Mouse (Mus musculus): ENCODE measurements around the gene Rab6b. TPM values are rescaled to one million over a fixed set of nuclear protein-coding genes. Genes with fewer than 3 reads are reported as not detected.

The Rab6b gene
- polyA plus RNA-seq, 1 experiment from 2014 or later = 137 TPM

- ATAC-seq = no peak
- H3K27me3 ChIP-seq (replicated peaks; ENCODE audit: control insufficient read depth, insufficient read depth, low read length) = no peaks in the 10 kb centered on the region
- no peak overlapping the region for H3K4me3 ChIP-seq (ENCODE audit: low read length)
- no peak overlapping the region for H3K4me2 ChIP-seq (ENCODE audit: low read length)
- peaks cover 3% of the 10 kb centered on the region for H3K4me1 ChIP-seq (ENCODE audit: control insufficient read depth, insufficient read depth, low read depth, low read length)
- H3K27ac ChIP-seq (ENCODE audit: low read depth, low read length) = no peak overlapping the region
- no peaks in the 10 kb centered on the region for H3K36me3 ChIP-seq (ENCODE audit: control insufficient read depth, insufficient read depth, low read length)
- H3K9me3 ChIP-seq (ENCODE audit: control insufficient read depth, low read length) = no peaks in the 10 kb centered on the region
- H3K9ac ChIP-seq (ENCODE audit: low read depth, low read length) = no peak overlapping the region
- 61% methylated on average over 3 of the region's 3 CpGs for WGBS
These were observed 113.9 kb downstream of the Rab6b start for GRCm38 (mm10) chr9:103225464-103225863.

- H3K4me2 ChIP-seq (ENCODE audit: low read length) = no peak overlapping the region
- no peaks in the 10 kb centered on the region for H3K27me3 ChIP-seq (replicated peaks; ENCODE audit: control insufficient read depth, insufficient read depth, low read length)
- peaks cover 6% of the 10 kb centered on the region for H3K4me1 ChIP-seq (ENCODE audit: control insufficient read depth, insufficient read depth, low read depth, low read length)
- H3K27ac ChIP-seq (ENCODE audit: low read depth, low read length) = no peak overlapping the region
- H3K9ac ChIP-seq (ENCODE audit: low read depth, low read length) = no peak overlapping the region
- 94% methylated on average over 15 of the region's 15 CpGs for WGBS
- no peak for ATAC-seq
- no peaks in the 10 kb centered on the region for H3K36me3 ChIP-seq (ENCODE audit: control insufficient read depth, insufficient read depth, low read length)
- no peaks in the 10 kb centered on the region for H3K9me3 ChIP-seq (ENCODE audit: control insufficient read depth, low read length)
- no peak overlapping the region for H3K4me3 ChIP-seq (ENCODE audit: low read length)
These were observed 115.2 kb downstream of the Rab6b start for GRCm38 (mm10) chr9:103226806-103227205.

GRCm38 (mm10) chr9:103227760-103228159, 116.2 kb downstream of the Rab6b start:
- 89% methylated on average over 16 of the region's 16 CpGs for WGBS
- Histone ChIP-seq H3K9ac (ENCODE audit: low read depth, low read length) (no peak overlapping the region), H3K9me3 (ENCODE audit: control insufficient read depth, low read length) (no peaks in the 10 kb centered on the region), H3K4me1 (ENCODE audit: control insufficient read depth, insufficient read depth, low read depth, low read length) (peaks cover 6% of the 10 kb centered on the region), H3K36me3 (ENCODE audit: control insufficient read depth, insufficient read depth, low read length) (no peaks in the 10 kb centered on the region), H3K27me3 (replicated peaks; ENCODE audit: control insufficient read depth, insufficient read depth, low read length) (no peaks in the 10 kb centered on the region), H3K4me2 (ENCODE audit: low read length) (no peak overlapping the region), H3K4me3 (ENCODE audit: low read length) (no peak overlapping the region), H3K27ac (ENCODE audit: low read depth, low read length) (no peak overlapping the region)
- no peak for ATAC-seq

- Histone ChIP-seq H3K27ac (ENCODE audit: low read depth, low read length) (no peak overlapping the region), H3K9ac (ENCODE audit: low read depth, low read length) (no peak overlapping the region), H3K27me3 (replicated peaks; ENCODE audit: control insufficient read depth, insufficient read depth, low read length) (no peaks in the 10 kb centered on the region), H3K36me3 (ENCODE audit: control insufficient read depth, insufficient read depth, low read length) (no peaks in the 10 kb centered on the region), H3K4me2 (ENCODE audit: low read length) (no peak overlapping the region), H3K4me1 (ENCODE audit: control insufficient read depth, insufficient read depth, low read depth, low read length) (peaks cover 6% of the 10 kb centered on the region), H3K4me3 (ENCODE audit: low read length) (no peak overlapping the region), H3K9me3 (ENCODE audit: control insufficient read depth, low read length) (no peaks in the 10 kb centered on the region)
- WGBS = 76% methylated on average over 13 of the region's 13 CpGs
- ATAC-seq = no peak
These were observed 116.9 kb downstream of the Rab6b start for GRCm38 (mm10) chr9:103228370-103229003.

GRCm38 (mm10) chr9:103229037-103229867, 117.7 kb downstream of the Rab6b start:
- Histone ChIP-seq H3K36me3 (ENCODE audit: control insufficient read depth, insufficient read depth, low read length) (no peaks in the 10 kb centered on the region), H3K27ac (ENCODE audit: low read depth, low read length) (no peak overlapping the region), H3K9me3 (ENCODE audit: control insufficient read depth, low read length) (no peaks in the 10 kb centered on the region), H3K27me3 (replicated peaks; ENCODE audit: control insufficient read depth, insufficient read depth, low read length) (no peaks in the 10 kb centered on the region), H3K4me1 (ENCODE audit: control insufficient read depth, insufficient read depth, low read depth, low read length) (peaks cover 6% of the 10 kb centered on the region), H3K4me3 (ENCODE audit: low read length) (no peak overlapping the region), H3K9ac (ENCODE audit: low read depth, low read length) (no peak overlapping the region), H3K4me2 (ENCODE audit: low read length) (no peak overlapping the region)
- no peak for ATAC-seq
- WGBS = 85% methylated on average over 15 of the region's 15 CpGs

GRCm38 (mm10) chr9:103230151-103230951, 118.8 kb downstream of the Rab6b start, which contains the start of the genes Gm20425 and Trf:
Gm20425 (minus strand) TSS chr9:103230307.
Trf (minus strand) TSS chr9:103230444.
- Histone ChIP-seq H3K27ac (ENCODE audit: low read depth, low read length) (peak within 1 kb of the TSS; percentile 71), H3K36me3 (ENCODE audit: control insufficient read depth, insufficient read depth, low read length) (no peaks in the 10 kb centered on the region), H3K9me3 (ENCODE audit: control insufficient read depth, low read length) (no peaks in the 10 kb centered on the region), H3K4me3 (ENCODE audit: low read length) (peak within 1 kb of the TSS; percentile 20), H3K9ac (ENCODE audit: low read depth, low read length) (peak within 1 kb of the TSS; percentile 53), H3K4me1 (ENCODE audit: control insufficient read depth, insufficient read depth, low read depth, low read length) (peaks cover 9% of the 10 kb centered on the region), H3K27me3 (replicated peaks; ENCODE audit: control insufficient read depth, insufficient read depth, low read length) (no peaks in the 10 kb centered on the region), H3K4me2 (ENCODE audit: low read length) (peak within 1 kb of the TSS; percentile 40)
- WGBS = 39% methylated on average over 27 of the region's 29 CpGs
- peak; percentile 82 for ATAC-seq

GRCm38 (mm10) chr9:103232232-103233005, 120.8 kb downstream of the Rab6b start:
- no peaks in the 10 kb centered on the region for H3K9me3 ChIP-seq (ENCODE audit: control insufficient read depth, low read length)
- H3K4me2 ChIP-seq (ENCODE audit: low read length) = no peak overlapping the region
- no peak overlapping the region for H3K27ac ChIP-seq (ENCODE audit: low read depth, low read length)
- peaks cover 9% of the 10 kb centered on the region for H3K4me1 ChIP-seq (ENCODE audit: control insufficient read depth, insufficient read depth, low read depth, low read length)
- 90% methylated on average over 7 of the region's 7 CpGs for WGBS
- H3K27me3 ChIP-seq (replicated peaks; ENCODE audit: control insufficient read depth, insufficient read depth, low read length) = no peaks in the 10 kb centered on the region
- H3K9ac ChIP-seq (ENCODE audit: low read depth, low read length) = no peak overlapping the region
- no peaks in the 10 kb centered on the region for H3K36me3 ChIP-seq (ENCODE audit: control insufficient read depth, insufficient read depth, low read length)
- H3K4me3 ChIP-seq (ENCODE audit: low read length) = no peak overlapping the region
- no peak for ATAC-seq

- Histone ChIP-seq H3K4me3 (ENCODE audit: low read length) (no peak overlapping the region), H3K9me3 (ENCODE audit: control insufficient read depth, low read length) (no peaks in the 10 kb centered on the region), H3K27me3 (replicated peaks; ENCODE audit: control insufficient read depth, insufficient read depth, low read length) (no peaks in the 10 kb centered on the region), H3K27ac (ENCODE audit: low read depth, low read length) (no peak overlapping the region), H3K4me2 (ENCODE audit: low read length) (no peak overlapping the region), H3K9ac (ENCODE audit: low read depth, low read length) (no peak overlapping the region), H3K4me1 (ENCODE audit: control insufficient read depth, insufficient read depth, low read depth, low read length) (peaks cover 9% of the 10 kb centered on the region), H3K36me3 (ENCODE audit: control insufficient read depth, insufficient read depth, low read length) (no peaks in the 10 kb centered on the region)
- 75% methylated on average over 7 of the region's 7 CpGs for WGBS
- no peak for ATAC-seq
These were observed 121.4 kb downstream of the Rab6b start for GRCm38 (mm10) chr9:103233006-103233395.
